Mouse (Mus musculus): ENCODE results near the gene Rogdi. TPM values are rescaled to one million over a fixed set of nuclear protein-coding genes. Genes with fewer than 3 reads are reported as not detected.

The Rogdi gene
- 0.86 TPM for polyA plus RNA-seq (2014; fragmentation: Illumina TruSeq; extraction: RNeasy Lipid Tissue Mini Kit (QIAGEN cat#74804))

GRCm38 (mm10) chr16:5013054-5013838 lies at the start of gene Rogdi:
Gene Rogdi (minus strand): TSS chr16:5013553.

GRCm38 (mm10) chr16:5049774-5050234 lies 36.5 kb upstream of the Rogdi start, which contains the start of the genes Glyr1 and Ubn1:
Gene Glyr1 (minus strand): TSS chr16:5049863.
Gene Ubn1 (plus strand): TSS chr16:5050057.

GRCm38 (mm10) chr16:5007067-5007466 lies 6.3 kb downstream of the Rogdi start, which contains the start of gene Smim22:
Gene Smim22 (plus strand): TSS chr16:5007288.

DNA sequence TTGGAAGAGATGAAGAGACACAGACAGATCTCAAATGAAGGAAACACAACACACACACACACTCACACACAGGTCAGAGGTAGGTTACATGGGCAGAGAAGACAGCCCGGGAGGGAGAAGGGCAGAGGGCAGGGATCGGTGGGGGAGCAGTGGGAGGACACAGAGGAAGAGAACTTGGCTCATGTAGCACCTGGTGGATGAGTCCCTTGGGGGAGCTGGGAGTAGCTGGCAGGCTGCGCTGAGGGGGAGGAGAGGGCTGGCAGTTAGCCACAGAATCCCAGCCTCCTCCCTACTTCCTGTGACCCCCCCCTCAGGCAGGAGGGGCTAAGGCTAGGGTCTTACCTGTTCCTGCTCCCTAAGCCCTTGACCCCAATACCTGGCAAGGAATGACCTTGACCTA lies 15.8 kb downstream of the Rogdi start, which contains the start of gene Sept12:
TSS of gene Sept12 (minus strand) at position 300 of the 400 bp plus-strand sequence.

GRCm38 (mm10) chr16:4963797-4964709 lies 49.3 kb downstream of the Rogdi start, which contains the start of gene Anks3:
Gene Anks3 (minus strand): TSS chr16:4964205.

Other genes with a start within 250 kb of the Rogdi start
- gene Cdip1, start 223.3 kb downstream of the Rogdi start, polyA plus RNA-seq (2014; fragmentation: Illumina TruSeq; extraction: RNeasy Lipid Tissue Mini Kit (QIAGEN cat#74804)), result 46.7 TPM
- gene 4930562C15Rik, start 178.1 kb downstream of the Rogdi start, polyA plus RNA-seq (2014; fragmentation: Illumina TruSeq; extraction: RNeasy Lipid Tissue Mini Kit (QIAGEN cat#74804)), result 1.4 TPM
- gene Ubald1, start 133.2 kb downstream of the Rogdi start, polyA plus RNA-seq (2014; fragmentation: Illumina TruSeq; extraction: RNeasy Lipid Tissue Mini Kit (QIAGEN cat#74804)), result 0.40 TPM
- gene Mgrn1, start 127.3 kb downstream of the Rogdi start, polyA plus RNA-seq (2014; fragmentation: Illumina TruSeq; extraction: RNeasy Lipid Tissue Mini Kit (QIAGEN cat#74804)), result 8.6 TPM
- 5.8 TPM for gene Nudt16l1, start 74.8 kb downstream of the Rogdi start, polyA plus RNA-seq (2014; fragmentation: Illumina TruSeq; extraction: RNeasy Lipid Tissue Mini Kit (QIAGEN cat#74804))
- gene Anks3, start 49.3 kb downstream of the Rogdi start, polyA plus RNA-seq (2014; fragmentation: Illumina TruSeq; extraction: RNeasy Lipid Tissue Mini Kit (QIAGEN cat#74804)), result 4.7 TPM
- gene Sept12, start 15.7 kb downstream of the Rogdi start, polyA plus RNA-seq (2014; fragmentation: Illumina TruSeq; extraction: RNeasy Lipid Tissue Mini Kit (QIAGEN cat#74804)), result not detected
- gene Smim22, start 6.3 kb downstream of the Rogdi start, polyA plus RNA-seq (2014; fragmentation: Illumina TruSeq; extraction: RNeasy Lipid Tissue Mini Kit (QIAGEN cat#74804)), result not detected
- 75.1 TPM for gene Glyr1, start 36.3 kb upstream of the Rogdi start, polyA plus RNA-seq (2014; fragmentation: Illumina TruSeq; extraction: RNeasy Lipid Tissue Mini Kit (QIAGEN cat#74804))
- gene Ubn1, start 36.5 kb upstream of the Rogdi start, polyA plus RNA-seq (2014; fragmentation: Illumina TruSeq; extraction: RNeasy Lipid Tissue Mini Kit (QIAGEN cat#74804)), result 35.1 TPM
- gene Ppl, start 118.9 kb upstream of the Rogdi start, polyA plus RNA-seq (2014; fragmentation: Illumina TruSeq; extraction: RNeasy Lipid Tissue Mini Kit (QIAGEN cat#74804)), result 1.8 TPM
- not detected for gene Sec14l5, start 133.6 kb upstream of the Rogdi start, polyA plus RNA-seq (2014; fragmentation: Illumina TruSeq; extraction: RNeasy Lipid Tissue Mini Kit (QIAGEN cat#74804))
- not detected for gene Nagpa, start 190.5 kb upstream of the Rogdi start, polyA plus RNA-seq (2014; fragmentation: Illumina TruSeq; extraction: RNeasy Lipid Tissue Mini Kit (QIAGEN cat#74804))
- 1.3 TPM for gene AU021092, start 208.7 kb upstream of the Rogdi start, polyA plus RNA-seq (2014; fragmentation: Illumina TruSeq; extraction: RNeasy Lipid Tissue Mini Kit (QIAGEN cat#74804))
- gene Alg1, start 220.1 kb upstream of the Rogdi start, polyA plus RNA-seq (2014; fragmentation: Illumina TruSeq; extraction: RNeasy Lipid Tissue Mini Kit (QIAGEN cat#74804)), result 0.26 TPM
- gene Eef2kmt, start 242.4 kb upstream of the Rogdi start, polyA plus RNA-seq (2014; fragmentation: Illumina TruSeq; extraction: RNeasy Lipid Tissue Mini Kit (QIAGEN cat#74804)), result 5.4 TPM

Data from ovary, adult 10 weeks (tissue).